Mouse (Mus musculus) B cell, adult (primary cell): ENCODE measurements around the gene Ift88. TPM values are rescaled to one million over a fixed set of nuclear protein-coding genes. Genes with fewer than 3 reads are reported as not detected.

Experiments used
- total RNA-seq: library from RNA; stranded (reverse); gene quantifications from 4 replicates; pipeline ENCODE4 v1.2.4, GENCODE M21; 2023; ENCODE audit not compliant: inconsistent age

Gene Ift88
- 8.0 to 10.8 TPM (median 9.8 TPM) in 4 replicates for total RNA-seq

DNA sequence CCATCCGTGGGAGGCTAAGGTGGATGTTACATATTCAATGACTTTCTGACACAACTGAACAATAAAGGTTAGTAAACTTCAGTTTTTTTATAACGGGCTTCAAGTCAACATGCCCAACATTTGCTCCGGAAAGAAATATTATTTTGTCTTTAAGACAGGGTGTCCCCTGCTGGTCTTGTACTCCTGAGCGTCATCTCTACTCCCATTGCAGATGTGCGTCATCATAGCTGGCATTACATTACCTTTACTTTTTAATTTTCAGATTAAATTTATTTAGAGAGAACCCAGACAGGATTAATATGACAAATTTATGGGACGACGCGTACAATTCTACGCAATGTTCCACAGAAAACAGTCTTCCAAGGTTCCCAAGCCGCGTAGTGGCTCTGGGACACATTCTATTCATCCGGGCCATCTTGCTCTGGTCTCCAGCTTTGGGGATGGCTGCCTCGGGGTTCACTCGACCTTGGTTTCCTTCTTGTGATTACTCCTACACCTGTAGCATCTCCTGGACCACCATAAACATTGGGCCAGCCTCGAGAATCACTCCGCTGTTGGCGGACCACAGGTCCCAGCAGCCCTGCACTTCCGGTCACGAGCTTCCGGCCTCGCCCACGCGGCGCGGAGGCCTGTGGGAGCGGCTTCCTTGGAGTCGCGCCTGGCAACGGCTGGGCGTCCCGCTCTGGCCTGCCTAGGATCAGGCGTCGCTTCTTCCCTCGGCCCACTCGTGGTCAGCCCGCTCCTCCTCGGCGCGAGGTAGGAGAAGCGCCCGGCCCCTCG, at the start of gene Ift88:
Ift88 (plus strand) TSS at position 631 of the 780 bp plus-strand sequence.

GRCm38 (mm10) chr14:57398065-57398757, 25.7 kb upstream of the Ift88 start, which contains the start of gene Cryl1:
TSS of gene Cryl1 (minus strand) at chr14:57398529.

DNA sequence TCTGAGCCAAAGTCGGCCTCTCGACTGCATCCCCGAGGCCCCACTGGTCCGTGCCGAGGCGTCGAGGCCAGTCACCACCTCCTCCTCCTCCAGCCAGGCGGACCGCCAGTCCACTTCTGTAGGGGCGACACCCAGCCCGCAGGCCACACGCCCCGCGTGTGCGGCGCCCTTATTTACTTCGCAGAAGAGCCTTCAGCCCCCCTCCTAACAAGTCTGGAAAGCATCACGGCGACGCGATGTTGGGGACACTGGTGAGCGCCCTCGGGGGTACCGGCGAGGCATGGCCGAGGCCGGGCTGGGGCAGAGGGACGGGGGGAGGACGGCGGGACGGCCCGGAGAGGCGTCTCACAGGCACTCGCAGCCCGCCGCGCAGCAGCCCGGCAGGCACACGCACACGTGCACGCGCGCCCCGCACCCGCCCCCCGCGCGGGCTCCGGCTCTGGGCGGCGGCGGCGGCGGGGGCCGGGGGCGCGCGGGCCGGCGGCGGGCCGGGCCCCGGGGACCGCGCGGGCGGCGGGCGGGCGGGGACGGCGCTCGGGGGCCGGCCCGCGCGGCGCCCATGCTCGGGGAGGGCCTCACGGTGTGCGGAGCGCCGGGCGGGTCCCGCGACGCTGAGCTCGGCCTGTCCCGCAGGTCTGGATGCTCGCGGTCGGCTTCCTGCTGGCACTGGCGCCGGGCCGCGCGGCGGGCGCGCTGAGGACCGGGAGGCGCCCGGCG, 101.0 kb downstream of the Ift88 start, which contains the start of gene Il17d:
Il17d (plus strand) TSS at position 107 of the 717 bp plus-strand sequence.

Other genes starting within 250 kb of the Ift88 start
- gene Cryl1, start 25.5 kb upstream of the Ift88 start, total RNA-seq = 9.9 to 14.6 TPM (median 11.7 TPM) in 4 replicates
- not detected in 4 replicates for gene Il17d, start 100.7 kb downstream of the Ift88 start, total RNA-seq
- gene Eef1akmt1, start 147.6 kb downstream of the Ift88 start, total RNA-seq = 7.1 to 11.5 TPM (median 8.2 TPM) in 4 replicates
- gene Xpo4, start 241.4 kb downstream of the Ift88 start, total RNA-seq = 34.9 to 38.6 TPM (median 36.9 TPM) in 4 replicates